Comparison of ENCODE assay signal across 9 mouse cellular contexts in the genomic region with DNA sequence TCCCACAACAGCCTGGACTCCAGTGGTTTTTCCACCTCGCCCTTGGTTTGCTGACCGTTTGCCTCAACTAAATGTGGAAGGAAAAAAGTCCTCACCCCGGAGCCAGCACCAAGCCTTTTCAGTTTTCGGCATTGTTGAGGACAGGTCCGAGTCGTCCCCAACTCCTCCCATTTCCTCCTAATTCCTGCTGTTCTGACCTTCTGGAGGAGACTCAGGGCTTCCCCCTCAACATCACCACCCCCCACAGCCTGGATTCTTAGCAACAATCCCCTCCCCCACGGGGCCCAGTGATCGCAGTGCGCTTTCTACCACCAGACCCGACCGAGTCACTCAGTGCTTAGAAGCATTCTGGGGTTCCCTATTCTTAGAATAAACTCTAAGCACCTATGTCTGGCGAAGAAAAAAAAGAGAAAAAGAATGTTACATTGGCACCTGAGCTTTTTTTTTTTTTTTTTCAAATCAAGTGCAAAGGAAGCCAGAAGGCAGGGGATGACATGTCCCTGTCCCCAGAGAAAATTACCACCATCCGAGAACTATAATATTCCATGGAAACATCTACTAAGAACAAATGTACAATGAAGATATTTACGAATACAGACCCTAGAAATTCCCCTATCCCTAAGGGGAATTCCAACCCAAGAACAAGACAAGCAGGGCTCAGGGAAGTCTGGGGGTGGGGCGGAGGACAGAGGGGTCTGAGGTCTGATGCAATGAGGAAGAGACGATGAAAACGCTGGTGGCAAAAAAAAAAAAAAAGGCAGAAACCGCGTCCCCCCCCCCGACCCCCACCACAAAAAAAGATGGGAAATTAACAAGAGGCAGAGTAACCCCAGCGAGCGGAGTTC. TPM values are rescaled to one million over a fixed set of nuclear protein-coding genes. Genes with fewer than 3 reads are reported as not detected.
DNase-seq lines count a peak whose midpoint lies in the region; ATAC-seq and TF ChIP-seq lines count a peak whose summit lies in the region.
"Had no signal": no experiment of that assay in that cellular context is flagged by ENCODE, and none has a peak within 500 bp of the region (broad histone marks: within the 10 kb centered on the region; RNA-seq: fewer than 3 reads in every experiment).

No protein-coding gene starts in this region.

- H3K4me3 ChIP-seq in neural tube, embryonic 11.5 days (ENCODE audit: low read depth, low read length), result peak overlapping the region; percentile 8; the same call in 1 of the 2 replicates
- peak overlapping the region; percentile 14; the same call in 1 of the 2 replicates for H3K4me3 ChIP-seq in embryonic facial prominence, embryonic 12.5 days
- no peak overlapping the region for H3K4me3 ChIP-seq in intestine, postnatal 0 days (ENCODE audit: low read depth, low read length)

- peak; percentile 52 for DNase-seq in neural tube, embryonic 11.5 days (ENCODE audit: low spot score)
- no peak for DNase-seq in neural tube, embryonic 10.5 days (ENCODE audit: extremely low spot score, low spot score)
- peak; percentile 51 for DNase-seq in splenic B cell, adult 2 months (ENCODE audit: low read depth, low spot score)
- DNase-seq in gastrocnemius, adult 8-10 months (ENCODE audit: low spot score in 2 of 2), result no peak
- DNase-seq in ovary, adult 18-20 months (ENCODE audit: low spot score), result no peak
- DNase-seq: cerebellum, adult 11-12 months had no signal

- no peak for ATAC-seq in neural tube, embryonic 11.5 days (ENCODE audit: insufficient read depth, low FRiP score, low TSS enrichment)
- ATAC-seq in embryonic facial prominence, embryonic 12.5 days (ENCODE audit: insufficient number of reproducible peaks, insufficient read depth, low FRiP score, low TSS enrichment), result no peak
- no peak for ATAC-seq in intestine, postnatal 0 days
- ATAC-seq in erythroid progenitor cell, adult 5-6 weeks (replicated peaks; ENCODE audit: low FRiP score, poor library complexity, severe bottlenecking), result no peak

- no peak for TF ChIP-seq CTCF in intestine, postnatal 0 days (IDR thresholded peaks at IDR 0.05; ENCODE audit: low read depth)

- H3K36me3 ChIP-seq in neural tube, embryonic 11.5 days (ENCODE audit: control insufficient read depth, insufficient read depth, low read length), result no peaks in the 10 kb centered on the region
- no peaks in the 10 kb centered on the region for H3K36me3 ChIP-seq in embryonic facial prominence, embryonic 12.5 days
- no peaks in the 10 kb centered on the region for H3K36me3 ChIP-seq in intestine, postnatal 0 days (ENCODE audit: control insufficient read depth, insufficient read depth)
- H3K36me3 ChIP-seq in splenic B cell, adult 2 months (ENCODE audit: control insufficient read depth, insufficient read depth, low read length, poor library complexity, severe bottlenecking), result peaks cover 4% of the 10 kb centered on the region

- no peaks in the 10 kb centered on the region for H3K9me3 ChIP-seq in neural tube, embryonic 11.5 days (ENCODE audit: control insufficient read depth, low read length)
- H3K9me3 ChIP-seq in embryonic facial prominence, embryonic 12.5 days, result no peaks in the 10 kb centered on the region
- H3K9me3 ChIP-seq in intestine, postnatal 0 days (ENCODE audit: control insufficient read depth), result no peaks in the 10 kb centered on the region

- H3K9ac ChIP-seq in neural tube, embryonic 11.5 days (ENCODE audit: low read length), result no peak overlapping the region
- no peak overlapping the region for H3K9ac ChIP-seq in embryonic facial prominence, embryonic 12.5 days
- no peak overlapping the region for H3K9ac ChIP-seq in intestine, postnatal 0 days (ENCODE audit: low read depth, low read length)

- H3K4me2 ChIP-seq in neural tube, embryonic 11.5 days (ENCODE audit: low read depth), result peak overlapping the region; percentile 22
- H3K4me2 ChIP-seq in embryonic facial prominence, embryonic 12.5 days (replicated peaks), result peak overlapping the region; percentile 24
- H3K4me2 ChIP-seq in intestine, postnatal 0 days (replicated peaks; ENCODE audit: low read depth), result peak overlapping the region; percentile 17; the same call in 1 of the 2 replicates

- H3K27me3 ChIP-seq in neural tube, embryonic 11.5 days (ENCODE audit: control insufficient read depth, insufficient read depth, low read length), result peaks cover 32% of the 10 kb centered on the region
- H3K27me3 ChIP-seq in embryonic facial prominence, embryonic 12.5 days, result peaks cover 41% of the 10 kb centered on the region
- peaks cover 32% of the 10 kb centered on the region for H3K27me3 ChIP-seq in intestine, postnatal 0 days (replicated peaks; ENCODE audit: control insufficient read depth, insufficient read depth, low read length)
- no peaks in the 10 kb centered on the region for H3K27me3 ChIP-seq in splenic B cell, adult 2 months (ENCODE audit: control insufficient read depth, insufficient read depth, low read length, poor library complexity, severe bottlenecking)

- WGBS in neural tube, embryonic 11.5 days, result 2% methylated on average over 22 of the region's 22 CpGs
- under 1% methylated on average over 22 of the region's 22 CpGs for WGBS in embryonic facial prominence, embryonic 12.5 days
- WGBS in intestine, postnatal 0 days, result 8% methylated on average over 22 of the region's 22 CpGs

- peaks cover 5% of the 10 kb centered on the region; the same call in 1 of the 2 replicates for H3K4me1 ChIP-seq in neural tube, embryonic 11.5 days (ENCODE audit: control insufficient read depth, insufficient read depth, low read length)
- peaks cover 10% of the 10 kb centered on the region; the same call in 1 of the 2 replicates for H3K4me1 ChIP-seq in embryonic facial prominence, embryonic 12.5 days
- H3K4me1 ChIP-seq in intestine, postnatal 0 days (replicated peaks; ENCODE audit: control insufficient read depth, insufficient read depth, low read length), result no peaks in the 10 kb centered on the region

- H3K27ac ChIP-seq in neural tube, embryonic 11.5 days (ENCODE audit: low read depth, low read length), result no peak overlapping the region
- no peak overlapping the region for H3K27ac ChIP-seq in embryonic facial prominence, embryonic 12.5 days
- H3K27ac ChIP-seq in intestine, postnatal 0 days (ENCODE audit: low read depth, low read length), result no peak overlapping the region

RNA-seq across cellular contexts. Expression of gene Cbx7, which starts 37.0 kb away (rescaled TPM):
- polyA plus RNA-seq in neural tube, embryonic 11.5 days (2014; fragmentation: Nextera tagmentation; extraction: Ambion mirVana), result 1.3 and 1.8 TPM in 2 replicates
- 1.9 and 3.2 TPM in 2 replicates for polyA plus RNA-seq in embryonic facial prominence, embryonic 12.5 days (2016; fragmentation: Nextera tagmentation; extraction: Ambion mirVana)
- polyA plus RNA-seq in intestine, postnatal 0 days (2015; fragmentation: Nextera tagmentation; extraction: Ambion mirVana), result 2.5 and 3.8 TPM in 2 replicates
- 21.0 and 23.1 TPM in 2 replicates for total RNA-seq in erythroid progenitor cell, adult 5-6 weeks (2015; ENCODE audit: low replicate concordance)
- total RNA-seq in erythroid progenitor cell, adult 5-6 weeks (2017; ENCODE audit: low replicate concordance), result 12.1 and 15.4 TPM in 2 replicates
- 10 to 100 TPM; 19.1 to 26.4 (median 20.8) TPM for total RNA-seq in gastrocnemius, adult 8-10 months (2022)

RNA-seq across cellular contexts. Expression of gene Apobec3, which starts 42.4 kb away (rescaled TPM):
- polyA plus RNA-seq in neural tube, embryonic 11.5 days (2014; fragmentation: Nextera tagmentation; extraction: Ambion mirVana), result 5.4 and 7.3 TPM in 2 replicates
- 8.4 and 10.0 TPM in 2 replicates for polyA plus RNA-seq in embryonic facial prominence, embryonic 12.5 days (2016; fragmentation: Nextera tagmentation; extraction: Ambion mirVana)
- 5.1 and 6.4 TPM in 2 replicates for polyA plus RNA-seq in intestine, postnatal 0 days (2015; fragmentation: Nextera tagmentation; extraction: Ambion mirVana)
- 229 and 314 TPM in 2 replicates for total RNA-seq in erythroid progenitor cell, adult 5-6 weeks (2015; ENCODE audit: low replicate concordance)
- 185 and 259 TPM in 2 replicates for total RNA-seq in erythroid progenitor cell, adult 5-6 weeks (2017; ENCODE audit: low replicate concordance)
- total RNA-seq in gastrocnemius, adult 8-10 months (2022), result 1 to 10 TPM; 1.4 to 2.4 (median 2.0) TPM

Comparison
In these comparisons a context has a peak if more than half of its experiments do, and no peak if none do; other contexts are left out.
1. DNase-seq: peak in neural tube, embryonic 11.5 days (single experiment) and splenic B cell, adult 2 months (single experiment); none in neural tube, embryonic 10.5 days (single experiment), gastrocnemius, adult 8-10 months (0 of 2) and ovary, adult 18-20 months (single experiment).
2. Peak in every context shown above with its lines, with median percentiles within 50 percentile points of each other: H3K4me2 ChIP-seq.